Mouse (Mus musculus): Measurements from ENCODE around the gene Ramp1.
A peak's percentile ranks its signal among the peaks of the same experiment; 100 is the strongest.

The Ramp1 gene

DNA sequence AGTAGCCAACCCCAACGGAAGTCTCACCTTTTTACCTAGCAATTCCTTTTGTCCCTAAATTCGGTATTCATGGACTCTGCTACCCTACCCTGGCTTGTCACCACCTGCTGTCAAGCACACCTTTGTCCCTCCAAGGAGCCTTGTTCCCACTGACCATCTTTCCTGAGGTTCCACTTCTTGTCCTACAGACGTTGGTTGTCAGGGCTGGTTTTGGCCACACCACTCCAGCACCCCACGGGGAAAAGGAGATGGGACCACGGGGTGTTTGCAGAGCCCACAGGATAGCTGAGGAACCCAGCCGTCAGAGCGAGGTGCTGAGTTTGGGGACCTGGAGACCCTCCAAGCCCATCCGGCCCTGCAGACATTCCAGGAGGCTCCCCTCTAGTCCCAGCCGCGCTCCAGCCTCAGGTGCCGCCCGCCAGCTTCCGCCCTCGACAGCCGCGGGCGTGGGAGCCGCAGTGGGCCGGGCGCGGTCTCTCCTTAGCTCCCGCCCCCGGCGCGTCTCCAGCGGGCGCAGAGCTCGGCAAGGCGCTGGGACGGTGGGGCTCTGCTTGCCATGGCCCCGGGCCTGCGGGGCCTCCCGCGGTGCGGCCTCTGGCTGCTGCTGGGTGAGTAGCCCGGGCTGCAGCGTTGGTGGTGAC lies at the start of gene Ramp1:
Gene Ramp1, plus strand, starts transcription at position 290 of the 641 bp plus-strand sequence.
- DNase-seq = peak; percentile 86

DNA sequence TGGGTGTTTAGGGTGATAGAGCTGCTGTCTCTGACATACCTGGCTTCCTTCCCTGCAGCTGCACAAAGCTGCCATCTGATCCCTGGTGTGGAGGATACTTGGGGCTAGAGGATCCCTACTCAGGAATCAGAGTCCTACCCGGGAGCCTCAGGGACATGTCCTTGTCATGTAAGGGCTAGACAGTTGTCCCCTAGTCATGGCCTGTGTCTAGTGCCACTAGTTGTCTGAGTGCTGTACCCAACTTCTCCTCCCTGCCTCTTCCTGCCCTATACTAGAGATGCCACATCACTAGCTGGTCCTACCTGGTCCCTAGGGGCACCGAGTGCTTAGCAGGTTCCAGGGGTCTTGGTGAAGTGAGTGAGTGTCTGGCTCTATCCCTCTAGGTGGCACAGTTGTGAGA lies 42.6 kb upstream of the Ramp1 start:
- no peak for DNase-seq

DNA sequence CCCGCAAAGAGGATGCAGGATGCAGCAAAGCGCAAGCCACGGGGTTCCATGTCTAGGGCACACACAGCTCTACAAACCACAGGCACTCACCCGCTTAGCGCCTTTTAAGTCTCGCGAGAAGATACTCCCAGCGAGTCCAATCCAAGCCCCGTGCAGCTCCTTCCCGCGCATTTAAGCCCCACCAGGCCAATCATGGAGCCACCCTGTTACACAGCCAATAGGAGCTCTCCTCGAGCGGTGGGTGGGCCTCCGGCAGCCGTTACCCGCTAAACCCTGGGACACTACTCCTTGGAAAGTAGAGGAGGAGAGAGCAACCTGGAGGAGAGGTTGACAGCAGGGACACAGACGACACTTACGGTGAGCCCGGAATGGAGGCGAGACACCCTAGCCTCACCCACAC lies 34.8 kb upstream of the Ramp1 start, which contains the start of gene Rbm44:
Gene Rbm44, plus strand, starts transcription at position 277 of the 400 bp plus-strand sequence.
- no peak for DNase-seq

DNA sequence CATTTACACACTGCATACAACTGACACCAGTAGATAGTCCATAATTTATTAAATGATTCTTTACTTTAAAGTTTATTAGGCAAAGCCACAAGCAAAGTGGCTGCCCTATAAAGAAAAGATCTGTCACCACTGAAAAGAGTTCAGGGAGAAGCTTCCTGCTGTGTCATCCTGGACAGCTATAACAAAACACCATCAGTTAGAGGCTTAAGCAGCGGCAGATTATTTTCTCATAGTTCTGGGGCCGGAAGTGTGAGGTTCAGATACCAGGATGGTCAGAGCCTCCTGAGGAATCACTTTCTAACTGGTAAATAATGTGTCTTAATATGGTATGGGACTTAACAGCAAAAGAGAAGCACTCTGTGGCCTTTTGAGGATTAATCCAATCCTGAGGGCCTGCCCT lies 28.1 kb upstream of the Ramp1 start:
- no peak for DNase-seq

DNA sequence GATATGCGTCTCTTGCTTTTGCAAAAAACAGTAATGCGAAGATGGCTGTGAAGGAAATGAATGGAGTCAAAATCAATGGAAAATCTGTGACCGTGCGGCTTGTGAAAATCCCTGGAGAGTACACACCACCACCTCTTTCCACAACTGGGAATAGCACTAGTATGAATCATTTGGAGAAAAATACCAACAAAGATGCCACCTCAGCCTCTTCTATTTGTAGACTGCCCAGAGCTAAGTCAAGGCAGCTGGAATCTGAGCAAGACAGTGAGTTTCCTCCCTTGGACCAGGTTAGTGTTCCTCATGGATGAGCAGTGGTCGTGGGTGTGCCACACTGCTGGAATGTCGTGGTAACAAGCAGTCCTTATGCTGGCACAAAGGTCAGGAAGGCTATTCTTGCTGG lies 12.8 kb upstream of the Ramp1 start:
- no peak for DNase-seq

DNA sequence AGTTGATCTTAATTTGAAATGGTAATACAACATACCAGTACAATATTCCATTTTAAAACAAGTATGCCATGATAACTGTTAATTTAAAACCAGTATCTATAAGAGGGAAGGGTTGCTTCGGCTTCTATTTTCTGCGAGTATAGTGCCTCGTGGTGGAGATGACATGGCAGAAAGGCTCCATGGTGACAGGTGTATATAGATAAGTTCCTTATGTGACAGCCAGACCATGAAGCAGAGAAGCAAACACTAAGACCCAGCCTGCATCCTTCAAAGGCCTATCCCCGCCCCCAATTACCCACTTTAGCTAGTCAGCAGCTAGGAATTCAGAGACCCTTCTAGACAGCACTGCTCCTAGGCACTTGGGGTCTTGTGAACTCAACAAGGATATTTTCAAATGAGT lies 10.5 kb upstream of the Ramp1 start:
- no peak for DNase-seq

DNA sequence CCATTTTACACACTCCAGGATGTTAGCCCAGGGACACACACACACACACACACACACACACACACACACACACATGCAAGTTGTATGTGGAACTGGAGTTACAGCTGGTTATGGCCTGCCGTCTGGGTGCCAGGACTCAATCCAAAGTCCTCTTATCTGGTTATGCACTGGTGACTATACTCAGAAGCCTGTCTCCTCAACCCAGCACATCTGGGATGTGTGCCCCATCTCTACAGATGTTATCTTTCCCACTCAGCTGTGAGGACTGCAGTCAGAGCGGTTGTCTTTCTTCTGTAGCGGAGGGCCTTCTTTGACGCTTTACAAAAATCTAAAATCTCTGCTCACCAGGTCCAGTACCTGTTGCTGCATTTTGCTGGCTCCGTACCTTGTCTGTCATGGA lies 4.8 kb upstream of the Ramp1 start:
- DNase-seq = no peak

DNA sequence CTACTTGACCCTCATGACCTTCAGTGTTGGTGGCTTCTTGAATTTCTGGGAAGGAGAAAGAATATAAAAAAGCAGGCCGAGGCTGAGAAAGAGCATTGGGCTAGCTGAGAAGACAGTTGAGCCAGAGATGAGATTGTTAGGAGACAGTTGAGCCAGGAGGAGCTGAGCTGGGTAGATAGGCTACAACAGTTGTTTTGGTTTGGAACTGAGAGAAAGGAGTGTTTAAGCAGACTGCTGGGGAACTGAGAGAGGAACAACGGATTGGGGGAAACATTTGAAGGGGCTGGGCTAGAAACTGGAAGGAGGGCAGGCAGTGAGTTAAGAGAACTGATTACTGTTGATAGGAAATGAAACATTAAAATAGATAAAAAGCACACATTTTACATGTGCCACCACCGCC lies 3.6 kb upstream of the Ramp1 start:
- DNase-seq = no peak

DNA sequence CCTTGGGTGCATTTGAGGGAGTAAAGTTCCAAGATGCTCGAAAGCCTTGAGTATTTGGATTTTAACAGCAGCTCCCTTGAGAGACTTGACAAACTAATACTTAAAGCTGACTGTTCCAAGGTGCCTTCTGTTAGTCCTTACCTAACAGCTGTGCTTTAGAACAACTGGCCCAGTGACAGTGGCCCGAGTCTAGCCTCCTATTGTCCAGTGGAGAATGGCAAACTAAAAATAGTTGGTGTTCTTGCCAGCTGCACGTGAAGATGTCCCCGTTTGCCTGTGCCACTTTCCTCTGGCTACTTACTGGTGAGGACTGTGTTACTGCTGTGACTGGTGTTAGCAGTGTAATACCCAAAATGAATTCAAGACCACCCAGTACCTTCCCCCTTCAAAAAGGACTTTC lies 2.8 kb upstream of the Ramp1 start:
- no peak for DNase-seq

DNA sequence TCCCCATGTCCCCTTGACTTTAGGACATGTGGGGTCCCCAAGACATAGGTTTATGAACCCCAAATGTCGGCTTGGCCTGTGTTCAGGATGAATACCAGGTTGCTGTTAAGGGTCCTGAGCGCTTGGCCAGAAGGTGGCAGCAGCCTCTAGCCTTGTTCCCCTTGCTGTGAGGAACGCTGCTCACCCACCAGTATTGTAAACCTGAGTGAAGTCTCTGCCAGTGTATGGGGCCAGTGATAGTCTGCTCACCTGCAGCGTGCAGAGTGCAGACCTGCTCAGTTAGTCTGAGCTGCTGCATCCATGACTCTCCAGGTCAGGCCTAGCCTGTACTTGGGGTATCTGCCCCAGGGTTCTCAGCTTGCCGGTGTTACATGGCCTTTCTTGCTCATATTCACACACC lies 536 bp upstream of the Ramp1 start:
- peak; percentile 90 for DNase-seq

DNA sequence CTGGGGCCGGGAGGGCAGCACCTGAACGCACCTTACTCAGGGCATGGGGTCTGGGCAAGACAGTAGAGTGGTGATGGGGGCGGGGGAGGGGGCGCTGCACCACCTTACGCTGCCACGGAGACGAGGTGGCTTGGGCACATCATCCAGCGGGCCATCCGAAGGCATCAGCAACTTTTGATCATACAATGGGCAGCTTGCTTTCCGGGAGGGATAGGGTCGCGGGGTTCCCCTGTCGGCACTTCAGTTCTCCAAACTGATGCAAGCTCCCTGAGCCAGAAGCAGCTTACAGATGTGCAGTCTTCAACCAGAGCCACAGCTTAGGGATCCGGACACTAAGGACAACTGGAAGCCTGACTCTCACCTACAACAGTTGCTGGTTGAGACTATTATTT lies 548 bp downstream of the Ramp1 start:
- no peak for DNase-seq

DNA sequence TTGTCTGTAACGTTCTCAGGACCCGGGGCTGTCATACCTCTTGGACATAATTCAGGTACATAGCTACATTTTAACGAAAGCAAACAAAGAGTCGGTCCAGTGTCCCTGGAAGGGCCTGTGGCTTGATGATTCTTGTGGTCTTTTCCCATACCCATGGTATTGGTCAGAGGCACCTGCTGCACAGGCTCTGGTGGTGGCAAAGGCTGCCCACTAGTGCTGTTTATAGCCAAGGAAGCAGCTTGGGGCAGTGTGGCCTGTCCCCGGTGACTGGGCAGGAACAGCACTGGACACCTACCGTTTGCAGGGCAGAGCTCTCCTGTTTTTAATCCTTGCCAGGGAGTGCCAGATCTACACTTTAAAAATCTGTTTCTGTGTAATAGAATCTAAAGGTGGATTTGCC lies 1.1 kb downstream of the Ramp1 start:
- DNase-seq = no peak

DNA sequence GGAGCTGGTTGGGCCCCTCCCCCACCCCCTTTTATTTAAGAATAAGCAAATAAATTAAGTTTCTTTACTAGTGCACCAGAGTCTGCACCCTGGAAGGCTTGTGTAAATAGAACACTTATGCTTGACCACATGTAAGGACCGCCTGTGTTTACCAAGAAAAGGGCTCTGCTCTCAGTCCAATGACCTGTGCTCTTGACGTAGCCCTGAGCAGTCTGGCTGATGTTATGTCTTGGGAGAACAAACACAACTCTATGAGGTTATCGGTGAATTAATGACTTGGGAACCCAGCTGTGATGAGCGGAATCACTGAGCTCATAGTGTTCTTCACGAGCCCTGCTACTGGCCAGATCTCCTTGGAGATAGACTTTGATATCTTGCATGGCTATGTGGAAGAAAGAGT lies 1.6 kb downstream of the Ramp1 start:
- DNase-seq = no peak

DNA sequence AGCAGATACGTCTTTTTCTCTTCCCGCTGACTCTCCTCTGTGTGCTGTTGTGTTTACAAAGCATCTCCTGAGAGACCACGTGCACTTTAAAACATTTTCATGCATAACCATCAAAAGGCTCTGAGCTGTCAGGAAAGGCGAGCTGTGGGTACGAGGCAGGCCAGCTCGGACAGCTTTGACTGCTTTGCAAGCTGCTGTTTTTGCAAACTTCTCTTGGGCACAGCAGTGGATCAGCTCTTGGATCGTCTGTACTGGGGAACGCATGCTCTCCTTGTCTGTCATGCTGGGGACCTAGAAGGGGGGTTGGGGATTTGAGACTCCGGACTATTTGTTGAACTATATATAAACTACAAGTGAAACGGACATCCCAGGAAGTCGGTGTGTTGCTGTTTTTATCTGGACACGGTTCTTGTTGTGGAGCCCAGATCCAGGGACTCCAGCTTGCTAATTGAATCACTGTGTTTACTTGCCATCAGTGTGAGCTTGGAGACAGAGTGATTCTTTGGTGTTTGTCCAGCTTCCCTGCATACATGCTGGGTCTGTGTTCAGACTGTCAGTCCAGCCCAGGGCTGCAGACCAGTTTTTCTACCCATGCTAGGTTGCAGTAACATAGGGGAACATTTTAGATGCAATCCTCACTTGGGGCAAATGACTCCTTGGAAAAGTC lies 2.3 kb downstream of the Ramp1 start:
- no peak for DNase-seq

DNA sequence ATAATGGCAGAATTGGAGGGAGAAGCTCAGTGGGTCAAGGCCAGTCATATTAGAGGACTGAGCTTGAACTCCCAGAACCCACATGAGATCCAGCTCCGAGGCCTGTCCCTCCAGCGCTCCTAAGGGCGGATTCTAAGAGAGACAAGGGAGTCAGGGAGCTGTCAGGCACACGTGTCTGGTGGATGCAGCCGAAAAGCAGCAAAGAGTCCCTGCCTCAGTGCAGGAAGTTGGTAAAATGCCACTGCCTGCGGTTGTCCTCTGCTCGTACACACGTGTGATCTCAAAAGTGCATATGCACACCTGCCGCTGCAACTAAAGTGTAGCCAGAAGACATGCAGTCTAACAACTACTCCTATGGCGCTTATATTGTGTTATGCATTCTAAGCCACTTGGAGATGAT lies 3.7 kb downstream of the Ramp1 start:
- DNase-seq = peak; percentile 69

DNA sequence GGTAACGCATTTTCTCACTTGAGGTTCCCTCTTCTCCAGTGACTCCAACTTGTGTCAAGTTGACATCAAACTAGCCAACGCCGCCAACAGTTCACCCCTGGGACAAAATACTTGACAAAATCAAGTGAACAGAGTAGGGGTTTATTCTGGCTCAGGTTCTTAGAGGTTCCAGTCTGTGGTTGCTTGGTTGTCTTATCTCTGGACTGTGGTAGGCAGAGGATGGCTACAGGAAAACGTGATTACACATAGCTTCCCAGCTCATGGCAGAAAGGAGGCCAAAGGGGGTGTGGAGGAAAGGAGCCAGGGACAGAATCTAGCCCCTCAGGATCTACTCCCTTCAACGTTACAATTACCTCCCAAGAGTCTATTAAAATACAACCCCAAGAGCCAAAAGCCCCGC lies 7.1 kb downstream of the Ramp1 start:
- no peak for DNase-seq

DNA sequence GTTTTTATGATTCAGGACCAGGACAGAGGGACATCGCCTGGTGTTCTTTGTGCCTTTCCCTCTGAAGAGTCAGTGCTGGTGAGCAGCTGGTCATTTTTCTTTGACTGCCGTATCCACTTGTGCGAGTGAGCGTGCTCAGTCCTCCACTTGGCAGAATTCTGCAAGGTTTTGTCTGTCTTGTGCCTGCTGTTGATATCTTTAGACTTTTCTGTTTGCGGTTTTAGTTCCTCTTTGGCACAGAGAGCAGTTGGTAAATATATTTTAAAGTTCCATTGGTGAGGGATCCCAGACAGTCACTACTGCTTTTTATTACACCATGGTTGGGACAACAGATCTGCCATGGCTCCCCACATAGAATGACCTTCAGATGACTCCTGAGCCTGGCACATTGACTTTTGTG lies 7.7 kb downstream of the Ramp1 start:
- no peak for DNase-seq

DNA sequence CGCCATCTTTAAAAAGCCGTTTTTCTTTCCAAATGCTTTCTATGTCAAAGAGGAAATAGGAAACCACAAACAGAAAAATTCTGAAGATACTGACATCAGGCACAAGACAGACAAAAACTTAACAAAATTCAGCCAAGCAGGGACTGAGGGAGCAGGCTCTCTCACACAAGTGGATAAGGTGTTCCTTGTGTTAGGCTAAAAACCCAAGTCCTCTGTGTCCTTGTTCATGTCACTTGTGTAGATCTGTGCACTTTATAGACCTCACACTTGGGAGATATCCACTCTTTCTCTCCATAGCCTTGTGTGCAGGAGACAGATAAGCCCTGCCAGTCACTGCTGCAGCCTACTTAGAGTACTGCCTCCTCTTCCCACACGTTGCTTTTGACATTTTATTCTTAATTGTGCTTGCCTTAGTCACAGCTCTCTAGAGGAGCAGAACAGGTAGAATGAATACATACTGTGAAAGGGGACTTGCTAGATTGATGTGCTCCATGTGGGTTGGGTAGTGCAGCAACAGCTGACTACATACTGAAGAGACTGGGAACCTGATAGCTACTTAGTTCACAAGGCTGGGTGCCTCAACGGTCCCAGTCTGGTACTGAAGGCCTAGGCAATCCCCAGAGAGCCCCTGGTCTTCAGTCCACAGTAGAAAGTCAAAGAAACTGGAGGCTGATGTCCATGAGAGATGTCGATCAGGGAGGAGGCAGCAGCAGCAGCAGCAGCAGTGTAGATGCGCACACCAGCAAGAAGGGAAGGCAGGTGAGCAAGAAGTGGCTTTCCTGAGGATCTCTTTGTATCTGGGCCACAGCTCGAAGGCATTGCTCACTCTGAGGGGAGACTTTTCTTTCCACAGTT lies 8.4 kb downstream of the Ramp1 start:
- DNase-seq = peak; percentile 56

DNA sequence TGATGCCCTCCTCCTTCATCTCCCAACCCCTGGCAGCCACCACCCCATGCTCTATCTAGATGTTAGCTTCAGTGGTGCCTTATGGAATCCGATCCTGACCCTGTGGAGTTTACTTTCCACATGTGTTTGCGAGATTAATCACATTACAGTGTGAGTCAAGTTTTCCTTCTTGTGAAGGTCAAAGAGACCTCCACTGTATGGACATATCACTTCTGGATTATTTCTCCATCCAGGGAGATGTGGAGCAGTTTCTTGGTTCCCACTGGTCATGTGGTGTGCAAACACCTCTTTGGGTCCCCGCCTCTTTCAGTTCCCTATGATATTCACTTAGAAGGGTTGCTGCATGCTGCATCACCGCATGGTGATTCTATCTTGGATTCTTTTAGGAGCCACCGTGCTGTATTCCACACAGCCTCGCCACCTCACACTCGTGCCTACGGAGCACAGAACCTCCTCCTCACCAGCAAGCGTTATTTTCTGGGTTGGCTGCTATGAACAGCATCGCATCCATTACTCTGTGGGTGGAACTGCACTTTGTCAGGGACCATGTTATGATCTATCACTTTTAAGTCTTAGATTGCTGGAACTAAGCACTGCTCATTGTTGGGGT lies 9.3 kb downstream of the Ramp1 start:
- no peak for DNase-seq

DNA sequence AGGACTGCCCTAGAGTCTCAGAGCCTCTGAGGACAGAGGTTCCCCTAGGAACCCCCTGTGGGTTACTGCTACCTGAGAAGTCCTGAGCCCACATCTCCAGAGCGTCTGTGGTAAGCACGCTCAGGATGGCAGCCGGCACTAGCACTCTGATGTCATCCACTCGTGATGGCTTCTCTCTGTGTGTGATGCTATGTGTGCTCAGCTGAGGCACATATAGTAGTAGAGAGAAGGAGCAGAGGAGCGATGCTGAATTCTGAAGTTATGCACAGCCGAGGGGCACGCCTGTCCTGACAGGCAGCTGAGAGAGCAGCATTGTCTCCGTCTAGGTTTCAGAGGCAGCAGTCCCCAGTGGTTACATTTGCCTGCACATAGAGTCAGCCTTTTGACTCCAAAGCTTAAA lies 12.6 kb downstream of the Ramp1 start:
- peak; percentile 56 for DNase-seq

DNA sequence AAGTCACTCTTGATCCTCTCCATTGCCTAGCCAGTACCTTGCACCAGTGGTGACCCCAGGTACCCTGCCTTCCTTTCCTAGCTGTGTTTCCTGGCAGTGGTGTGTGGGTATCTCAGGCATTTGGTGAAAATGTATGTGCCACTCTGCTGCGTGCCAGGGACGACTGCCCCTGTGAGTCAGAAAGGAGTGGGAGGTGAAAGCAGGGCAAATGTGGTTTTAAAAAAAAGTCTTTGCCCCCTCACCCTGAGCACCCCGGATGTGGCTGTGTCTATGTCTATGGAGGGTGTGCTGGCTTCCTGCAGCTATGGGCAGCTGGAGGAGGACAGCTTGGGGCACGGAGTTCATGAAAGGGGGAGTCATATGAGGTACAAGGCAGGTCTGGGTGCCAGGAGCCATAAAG lies 13.6 kb downstream of the Ramp1 start:
- peak; percentile 84 for DNase-seq

DNA sequence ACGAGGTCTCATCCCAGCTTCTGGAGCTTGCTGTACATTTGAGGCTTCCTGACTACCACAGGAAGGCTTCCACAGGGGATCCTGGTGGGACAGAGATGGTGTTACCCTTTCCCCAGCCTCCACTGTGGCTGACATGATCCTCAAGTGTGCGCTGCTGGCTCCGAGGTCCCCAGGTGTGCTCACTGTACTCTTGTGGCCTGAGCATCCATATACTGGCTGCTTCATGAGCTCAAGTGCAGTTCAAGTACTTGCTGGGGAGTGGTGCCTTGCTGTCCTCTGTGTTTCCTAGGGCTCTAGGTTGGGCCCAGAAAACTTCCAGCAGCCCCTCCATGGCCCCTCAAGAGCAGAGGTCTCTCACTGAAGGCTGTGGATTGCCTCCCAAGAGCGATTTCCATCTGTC lies 14.1 kb downstream of the Ramp1 start:
- no peak for DNase-seq

DNA sequence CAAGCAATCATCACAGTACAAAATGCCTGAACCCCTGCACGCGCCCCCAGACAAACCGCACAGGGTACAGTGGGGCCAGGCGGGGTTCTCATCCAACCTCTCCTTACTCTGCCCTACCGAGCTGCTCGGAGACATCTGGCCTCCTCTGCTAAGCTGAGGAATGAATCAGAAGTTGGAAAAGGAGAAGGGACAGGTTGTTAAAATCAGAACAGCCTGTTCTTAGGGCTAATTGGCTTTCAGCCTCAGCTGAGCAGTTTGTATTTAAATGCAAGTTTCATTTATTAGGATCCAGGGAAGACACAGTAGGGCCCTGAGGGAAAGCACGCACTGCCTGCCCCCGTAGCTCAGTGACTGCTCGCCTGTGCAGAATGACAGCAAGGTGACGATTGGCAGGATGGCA lies 20.2 kb downstream of the Ramp1 start:
- DNase-seq = no peak

DNA sequence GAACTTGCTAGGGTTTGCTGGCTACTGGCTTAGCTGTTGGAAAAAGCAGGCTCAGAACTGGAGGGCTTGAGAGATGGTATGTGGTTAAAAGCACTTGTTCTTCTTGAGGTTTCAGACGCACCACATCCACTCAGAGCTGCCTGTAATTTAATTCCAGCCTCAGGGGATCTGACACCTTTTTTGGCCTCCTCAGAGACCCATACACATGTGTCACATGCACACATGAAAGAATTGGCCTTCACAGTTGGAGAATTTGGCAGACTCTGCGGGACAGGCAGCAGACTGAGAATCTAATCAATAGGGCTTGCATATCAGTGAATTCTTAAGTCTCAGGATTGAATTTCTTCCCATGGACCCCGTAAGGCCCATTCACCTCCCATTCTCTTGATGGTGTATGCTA lies 21.5 kb downstream of the Ramp1 start:
- DNase-seq = no peak

Data from thymus, postnatal 25 days (tissue).